Mouse (Mus musculus): ENCODE results near the gene Gm7714.
"Not testable (repeated sequence)": the region's sequence is repeated elsewhere in the genome, so short reads cannot be mapped to it uniquely, and the experiment has no call there.

Gm7714 gene

DNA sequence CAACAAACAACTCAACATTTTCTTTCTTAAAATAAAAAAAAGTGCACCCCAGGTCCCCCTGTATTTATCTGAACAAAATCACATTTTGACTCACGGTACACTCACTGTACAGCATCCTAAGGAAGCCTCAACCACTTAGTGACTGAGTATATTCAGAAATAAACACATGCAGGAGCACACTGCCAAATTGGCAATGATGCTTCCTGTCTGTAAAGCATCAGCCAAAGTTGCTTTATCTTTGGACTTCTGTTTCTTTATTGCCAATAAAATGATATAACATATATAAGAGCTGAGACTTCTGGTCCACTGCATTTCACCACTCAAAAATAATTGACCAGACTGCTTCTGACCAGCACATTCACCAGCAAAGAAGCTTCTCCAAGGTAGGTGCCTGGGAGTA lies at the start of gene Gm7714:
Gene Gm7714 (plus strand): TSS at position 301 of the 400 bp plus-strand sequence.
- no peak for DNase-seq (ENCODE audit: low spot score)

DNA sequence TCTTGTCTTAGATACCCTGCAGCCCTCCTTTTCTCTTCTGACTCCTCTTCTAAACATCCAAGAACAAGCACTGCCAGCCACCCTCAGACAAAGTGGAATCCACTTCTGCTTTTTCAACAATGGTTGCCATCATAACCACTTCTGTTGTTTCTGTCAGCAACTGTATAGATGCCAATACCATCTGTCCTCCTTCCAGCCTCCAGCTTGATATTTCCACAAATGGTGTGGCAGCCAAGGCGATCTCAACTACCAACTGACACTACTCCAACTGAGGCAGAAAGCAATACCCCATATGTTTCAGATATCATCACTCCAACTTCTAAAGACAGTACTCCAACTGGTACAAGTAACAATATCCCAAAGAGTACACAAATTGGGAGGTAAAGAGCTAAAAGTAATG lies 12.2 kb upstream of the Gm7714 start:
- peak; percentile 50 for DNase-seq (ENCODE audit: low spot score)

DNA sequence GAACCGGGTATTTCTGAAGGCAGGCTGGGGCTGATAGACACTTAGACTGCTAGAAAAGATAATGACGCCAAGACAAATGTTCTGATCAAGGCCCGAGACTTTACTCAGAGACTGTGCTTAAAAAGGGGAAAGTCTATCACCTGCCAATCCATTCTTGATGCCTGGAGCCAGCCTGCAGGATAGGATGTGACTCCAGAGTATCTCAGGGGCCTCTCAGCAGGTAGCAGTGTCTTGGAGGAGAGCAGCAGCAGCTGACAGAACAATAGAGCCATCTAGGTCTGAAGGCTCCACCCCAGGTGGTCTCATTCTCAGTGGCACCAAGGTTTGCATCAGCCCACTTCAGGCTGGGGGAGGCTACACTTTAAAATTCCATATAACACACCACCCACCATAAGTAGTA lies 42.6 kb downstream of the Gm7714 start:
- not testable (repeated sequence) for DNase-seq (ENCODE audit: low spot score)

DNA sequence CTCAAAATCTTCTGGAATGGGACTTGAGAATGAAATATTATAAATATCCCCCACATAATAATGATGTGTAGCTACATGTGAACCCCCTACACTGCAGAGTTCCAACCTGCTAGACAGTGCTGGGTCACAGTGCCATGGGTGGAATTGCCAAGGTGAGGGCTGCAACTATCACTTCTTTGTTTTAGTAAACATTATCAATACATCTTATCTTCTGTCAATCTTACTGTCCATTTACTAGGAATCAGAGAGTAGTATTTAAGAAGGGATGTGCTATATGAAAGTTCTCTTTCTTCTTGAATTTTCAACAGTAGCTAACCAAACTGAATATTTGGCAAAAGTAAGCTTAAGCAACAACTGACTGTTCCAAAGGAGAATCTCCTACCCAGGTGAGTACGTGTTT lies 48.3 kb downstream of the Gm7714 start, which contains the start of gene Prol1:
Gene Prol1 (plus strand): TSS at position 301 of the 400 bp plus-strand sequence.
- DNase-seq (ENCODE audit: low spot score) = no peak

All from layer of hippocampus, adult 11-12 months (tissue).